Mouse (Mus musculus): ENCODE results near the gene Ap2a1. TPM values are rescaled to one million over a fixed set of nuclear protein-coding genes. Genes with fewer than 3 reads are reported as not detected.
A peak's percentile ranks its signal among the peaks of the same experiment; 100 is the strongest.

Gene Ap2a1
- polyA plus RNA-seq, 1 experiment, result 48.1 TPM

DNA sequence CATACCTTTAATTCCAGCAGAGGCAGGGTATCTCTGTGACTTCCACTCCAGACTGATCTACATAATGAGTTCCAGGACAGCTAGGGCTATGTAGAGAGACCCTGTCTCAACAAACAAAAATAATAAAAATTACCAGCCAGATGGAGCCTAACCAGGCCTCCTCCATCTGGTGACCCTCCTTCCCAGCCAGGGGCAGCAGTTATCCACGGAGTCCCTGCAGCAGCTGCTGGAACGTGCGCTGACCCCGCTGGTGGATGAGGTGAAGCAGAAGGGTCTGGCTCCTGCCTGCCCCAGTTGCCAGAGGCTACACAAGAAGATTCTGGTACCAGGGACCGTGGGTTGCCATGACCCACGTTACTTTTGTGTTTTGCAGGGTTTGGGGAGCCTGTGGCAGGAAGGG, 27.0 kb upstream of the Ap2a1 start:
- Histone ChIP-seq H3K36me3 (ENCODE audit: control insufficient read depth) (no peaks in the 10 kb centered on the region), H3K4me3 (replicated peaks) (no peak overlapping the region), H3K9me3 (ENCODE audit: control insufficient read depth, low read length) (no peaks in the 10 kb centered on the region), H3K4me1 (ENCODE audit: control insufficient read depth) (peaks cover 36% of the 10 kb centered on the region), H3K27me3 (ENCODE audit: control insufficient read depth) (peaks cover 16% of the 10 kb centered on the region)
- TF ChIP-seq GATA1 (IDR thresholded peaks at IDR 0.05; ENCODE audit: low read length) (no peak), TAL1 (IDR thresholded peaks at IDR 0.05; ENCODE audit: low read length) (no peak)

DNA sequence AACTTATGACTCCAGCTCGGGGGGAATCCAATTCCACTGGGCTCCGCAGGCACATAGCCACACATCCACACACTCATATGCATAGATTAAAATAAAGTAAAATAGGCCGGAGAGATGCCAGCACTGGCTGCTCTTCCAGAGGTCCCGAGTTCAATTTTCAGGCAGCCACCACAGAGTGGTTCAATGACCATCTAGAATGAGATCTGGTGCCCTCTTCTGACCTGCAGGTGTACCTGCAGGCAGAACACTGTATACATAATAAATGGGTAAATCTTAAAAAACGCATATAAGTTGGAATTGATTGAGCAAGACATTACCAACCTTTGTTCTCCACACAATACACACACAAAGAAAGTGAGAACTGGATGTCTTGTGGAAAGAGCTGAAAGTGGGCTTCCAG, 26.3 kb upstream of the Ap2a1 start:
- H3K9me3 ChIP-seq (ENCODE audit: control insufficient read depth, low read length), result no peaks in the 10 kb centered on the region
- no peak for TF ChIP-seq GATA1 (IDR thresholded peaks at IDR 0.05; ENCODE audit: low read length)
- no peak for TF ChIP-seq TAL1 (IDR thresholded peaks at IDR 0.05; ENCODE audit: low read length)
- peaks cover 36% of the 10 kb centered on the region for H3K4me1 ChIP-seq (ENCODE audit: control insufficient read depth)
- no peaks in the 10 kb centered on the region for H3K36me3 ChIP-seq (ENCODE audit: control insufficient read depth)
- H3K27me3 ChIP-seq (ENCODE audit: control insufficient read depth), result peaks cover 22% of the 10 kb centered on the region
- H3K4me3 ChIP-seq (replicated peaks), result no peak overlapping the region

DNA sequence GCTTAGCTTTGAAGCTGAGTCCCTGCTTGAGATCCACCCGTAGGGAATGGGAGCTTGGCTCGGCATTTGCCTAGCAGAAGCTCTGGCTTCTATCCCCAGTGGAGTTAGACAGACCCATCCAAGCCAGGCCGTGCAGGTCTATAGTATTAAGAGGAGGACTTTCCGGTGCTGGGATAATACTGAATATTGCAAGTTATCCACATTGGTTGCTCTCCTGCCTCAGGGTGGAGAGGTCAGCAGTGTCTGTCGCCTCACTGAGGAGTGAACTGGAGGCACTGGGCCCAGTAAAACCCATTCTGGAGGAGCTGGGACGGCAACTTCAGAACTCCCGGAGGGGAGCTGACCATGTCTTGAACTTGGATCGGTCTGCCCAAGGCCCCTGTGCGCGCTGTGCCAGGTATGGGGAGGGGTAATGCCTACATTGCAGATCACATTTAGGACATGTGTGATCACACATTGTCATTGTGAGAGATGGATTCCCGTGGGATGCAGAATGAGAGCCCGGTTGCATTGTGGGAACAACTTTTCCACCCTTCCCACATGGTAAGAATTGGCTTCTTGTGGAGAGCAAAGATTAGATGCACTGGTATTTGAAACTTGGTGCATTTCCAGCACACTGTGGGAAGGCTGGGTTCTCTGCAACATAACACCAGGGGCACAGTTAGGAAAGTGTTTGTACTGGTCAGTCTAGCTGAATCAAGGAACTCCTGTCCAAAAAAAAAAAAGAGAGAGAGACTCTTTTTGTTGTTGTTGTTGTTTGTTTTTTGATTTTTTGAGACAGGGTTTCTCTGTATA, 25.0 kb upstream of the Ap2a1 start:
- Histone ChIP-seq H3K4me1 (ENCODE audit: control insufficient read depth) (peaks cover 28% of the 10 kb centered on the region), H3K4me3 (replicated peaks) (no peak overlapping the region), H3K27me3 (ENCODE audit: control insufficient read depth) (peaks cover 36% of the 10 kb centered on the region), H3K9me3 (ENCODE audit: control insufficient read depth, low read length) (no peaks in the 10 kb centered on the region), H3K36me3 (ENCODE audit: control insufficient read depth) (no peaks in the 10 kb centered on the region)
- TF ChIP-seq GATA1 (IDR thresholded peaks at IDR 0.05; ENCODE audit: low read length) (no peak), TAL1 (IDR thresholded peaks at IDR 0.05; ENCODE audit: low read length) (no peak)

- Histone ChIP-seq H3K4me1 (ENCODE audit: control insufficient read depth) (peaks cover 24% of the 10 kb centered on the region), H3K9me3 (ENCODE audit: control insufficient read depth, low read length) (no peaks in the 10 kb centered on the region), H3K27me3 (ENCODE audit: control insufficient read depth) (peaks cover 43% of the 10 kb centered on the region), H3K4me3 (replicated peaks) (no peak overlapping the region), H3K36me3 (ENCODE audit: control insufficient read depth) (no peaks in the 10 kb centered on the region)
- TF ChIP-seq TAL1 (IDR thresholded peaks at IDR 0.05; ENCODE audit: low read length), result no peak
- no peak for TF ChIP-seq GATA1 (IDR thresholded peaks at IDR 0.05; ENCODE audit: low read length)
Observed at GRCm38 (mm10) chr7:44953561-44953960, 24.3 kb upstream of the Ap2a1 start.

DNA sequence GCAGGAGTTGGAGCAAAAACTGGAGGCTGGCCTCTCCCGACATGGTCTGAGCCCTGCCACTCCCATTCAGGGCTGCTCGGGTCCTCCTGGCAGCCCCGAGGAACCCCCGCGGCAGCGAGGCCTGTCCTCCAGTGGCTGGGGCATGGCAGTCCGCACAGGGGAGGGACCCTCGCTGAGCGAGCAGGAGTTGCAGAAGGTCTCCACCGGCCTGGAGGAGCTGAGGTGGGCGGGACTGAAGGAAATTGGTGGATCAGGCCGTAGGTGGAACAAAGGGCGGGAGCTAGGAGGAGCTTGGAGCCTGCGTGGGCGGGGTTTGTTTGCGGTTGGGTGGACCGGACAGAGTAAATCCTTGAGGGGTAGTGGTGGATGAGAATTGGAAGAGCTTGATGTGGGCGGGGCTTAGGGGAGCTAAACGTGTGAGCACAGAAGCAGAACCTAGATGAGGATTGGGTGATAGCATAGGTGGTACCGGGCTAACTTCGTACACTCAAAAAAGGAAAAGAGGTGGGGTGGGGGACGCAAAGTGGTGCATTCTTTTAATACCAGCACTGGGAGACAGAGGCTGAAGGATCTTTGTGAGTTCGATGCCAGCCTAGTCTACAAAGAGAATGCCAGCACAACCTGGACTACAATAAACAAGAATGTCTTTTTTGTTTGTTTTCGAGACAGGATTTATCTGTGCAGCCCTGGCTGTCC, 23.5 kb upstream of the Ap2a1 start:
- TF ChIP-seq TAL1 (IDR thresholded peaks at IDR 0.05; ENCODE audit: low read length), result no peak
- H3K27me3 ChIP-seq (ENCODE audit: control insufficient read depth), result peaks cover 51% of the 10 kb centered on the region

GRCm38 (mm10) chr7:44951960-44952359, 22.7 kb upstream of the Ap2a1 start:
- TF ChIP-seq GATA1 (IDR thresholded peaks at IDR 0.05; ENCODE audit: low read length) (no peak), TAL1 (IDR thresholded peaks at IDR 0.05; ENCODE audit: low read length) (no peak)
- peaks cover 59% of the 10 kb centered on the region for H3K27me3 ChIP-seq (ENCODE audit: control insufficient read depth)
- peak overlapping the region; percentile 66 for H3K4me3 ChIP-seq (replicated peaks)
- H3K4me1 ChIP-seq (ENCODE audit: control insufficient read depth), result peaks cover 22% of the 10 kb centered on the region
- no peaks in the 10 kb centered on the region for H3K36me3 ChIP-seq (ENCODE audit: control insufficient read depth)
- no peaks in the 10 kb centered on the region for H3K9me3 ChIP-seq (ENCODE audit: control insufficient read depth, low read length)

More for the DNA sequence above, 23.5 kb upstream of the Ap2a1 start:
- Histone ChIP-seq H3K4me3 (replicated peaks) (peak overlapping the region; percentile 66), H3K36me3 (ENCODE audit: control insufficient read depth) (no peaks in the 10 kb centered on the region), H3K4me1 (ENCODE audit: control insufficient read depth) (peaks cover 24% of the 10 kb centered on the region), H3K9me3 (ENCODE audit: control insufficient read depth, low read length) (no peaks in the 10 kb centered on the region)

GRCm38 (mm10) chr7:44949922-44950321, 20.6 kb upstream of the Ap2a1 start:
- Histone ChIP-seq H3K27me3 (ENCODE audit: control insufficient read depth) (peaks cover 66% of the 10 kb centered on the region), H3K9me3 (ENCODE audit: control insufficient read depth, low read length) (no peaks in the 10 kb centered on the region), H3K4me1 (ENCODE audit: control insufficient read depth) (peaks cover 22% of the 10 kb centered on the region), H3K4me3 (replicated peaks) (no peak overlapping the region), H3K36me3 (ENCODE audit: control insufficient read depth) (no peaks in the 10 kb centered on the region)
- no peak for TF ChIP-seq TAL1 (IDR thresholded peaks at IDR 0.05; ENCODE audit: low read length)

GRCm38 (mm10) chr7:44942904-44943303, 13.6 kb upstream of the Ap2a1 start, which contains the start of gene Tsks:
Gene Tsks (plus strand): TSS chr7:44943204.
- TF ChIP-seq TAL1 (IDR thresholded peaks at IDR 0.05; ENCODE audit: low read length) (no peak), GATA1 (IDR thresholded peaks at IDR 0.05; ENCODE audit: low read length) (no peak)
- H3K9me3 ChIP-seq (ENCODE audit: control insufficient read depth, low read length), result no peaks in the 10 kb centered on the region
- H3K27me3 ChIP-seq (ENCODE audit: control insufficient read depth), result peaks cover 25% of the 10 kb centered on the region
- H3K36me3 ChIP-seq (ENCODE audit: control insufficient read depth), result no peaks in the 10 kb centered on the region
- H3K4me1 ChIP-seq (ENCODE audit: control insufficient read depth), result no peaks in the 10 kb centered on the region
- H3K4me3 ChIP-seq (replicated peaks), result no peak within 1 kb of the TSS

- peaks cover 18% of the 10 kb centered on the region for H3K27me3 ChIP-seq (ENCODE audit: control insufficient read depth)
- no peaks in the 10 kb centered on the region for H3K4me1 ChIP-seq (ENCODE audit: control insufficient read depth)
- H3K9me3 ChIP-seq (ENCODE audit: control insufficient read depth, low read length), result peaks cover 2% of the 10 kb centered on the region; the same call in 1 of the 2 replicates
- no peaks in the 10 kb centered on the region for H3K36me3 ChIP-seq (ENCODE audit: control insufficient read depth)
- TF ChIP-seq TAL1 (IDR thresholded peaks at IDR 0.05; ENCODE audit: low read length) (no peak), GATA1 (IDR thresholded peaks at IDR 0.05; ENCODE audit: low read length) (no peak)
- no peak overlapping the region for H3K4me3 ChIP-seq (replicated peaks)
Observed at GRCm38 (mm10) chr7:44938680-44939079, 9.4 kb upstream of the Ap2a1 start.

Data from erythroblast, embryonic 14.5 days (primary cell).